Mouse (Mus musculus) urinary bladder, postnatal 36 days (tissue): ENCODE results near the gene Ugt1a9.
"Not testable (repeated sequence)": the region's sequence is repeated elsewhere in the genome, so short reads cannot be mapped to it uniquely, and the experiment has no call there.

Source experiments
- DNase-seq, 2 experiments: peaks; one replicate each; pipeline ENCODE4 v3.0.0; 2022; ENCODE audit warnings: low spot score in 2 of 2, mixed read lengths in 1 of 2

Ugt1a9 gene

DNA sequence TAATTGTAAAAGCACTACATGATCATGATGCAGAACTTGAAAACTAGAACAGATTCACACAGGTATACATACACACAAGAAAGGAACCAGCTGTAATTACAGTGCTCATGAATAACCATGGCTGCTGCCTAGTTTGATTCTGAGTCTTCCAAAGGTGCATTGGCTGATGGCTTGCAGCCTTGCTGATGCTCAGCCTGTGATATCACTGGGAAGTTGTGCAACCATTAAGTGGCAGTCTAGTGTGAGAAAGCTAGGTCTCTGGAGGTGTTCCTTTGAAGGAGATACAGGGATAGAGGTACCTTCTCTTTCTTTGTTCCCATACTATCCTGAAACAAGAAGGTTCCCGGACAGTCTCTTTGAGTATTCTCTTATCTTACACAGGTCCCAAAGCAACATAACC is 148.5 kb downstream of the Ugt1a9 start:
- DNase-seq = no peak

DNA sequence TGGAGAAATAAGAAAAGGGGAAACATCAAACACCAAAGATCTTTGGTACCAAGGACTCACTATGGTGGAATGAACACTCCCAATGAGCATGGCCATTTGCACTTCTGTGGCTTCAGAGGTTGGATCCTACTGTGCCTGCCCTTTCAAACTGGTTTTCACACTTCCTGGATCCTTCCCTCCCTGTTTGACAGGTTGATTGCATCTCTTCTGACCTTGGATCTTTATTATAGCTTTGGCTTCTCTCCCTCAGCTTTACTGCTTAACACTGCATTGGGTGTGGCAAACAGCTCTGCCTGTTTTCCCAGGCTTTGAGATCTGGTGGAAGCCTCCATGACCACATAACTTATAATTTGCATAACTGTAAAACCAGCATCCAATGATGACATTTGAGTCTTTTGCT is 149.7 kb downstream of the Ugt1a9 start:
- no peak for DNase-seq

DNA sequence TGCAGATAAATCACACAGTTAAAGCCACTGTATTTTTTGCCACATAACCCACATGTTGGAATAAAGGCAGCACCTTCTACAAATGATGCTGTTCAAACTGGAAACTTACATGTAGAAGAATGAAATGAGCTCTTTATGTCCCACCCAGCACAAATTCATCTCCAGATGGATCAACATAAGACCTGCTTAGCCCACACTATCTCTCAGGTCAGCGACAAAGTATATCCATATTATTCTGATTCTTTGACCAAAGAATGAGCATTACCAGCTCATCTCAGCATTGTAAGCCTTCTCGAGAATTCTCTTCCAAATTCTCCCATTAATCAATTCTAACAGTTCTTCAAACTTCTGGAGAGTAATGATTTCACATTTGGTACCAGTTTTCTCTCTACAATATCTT is 151.6 kb downstream of the Ugt1a9 start:
- no peak for DNase-seq

DNA sequence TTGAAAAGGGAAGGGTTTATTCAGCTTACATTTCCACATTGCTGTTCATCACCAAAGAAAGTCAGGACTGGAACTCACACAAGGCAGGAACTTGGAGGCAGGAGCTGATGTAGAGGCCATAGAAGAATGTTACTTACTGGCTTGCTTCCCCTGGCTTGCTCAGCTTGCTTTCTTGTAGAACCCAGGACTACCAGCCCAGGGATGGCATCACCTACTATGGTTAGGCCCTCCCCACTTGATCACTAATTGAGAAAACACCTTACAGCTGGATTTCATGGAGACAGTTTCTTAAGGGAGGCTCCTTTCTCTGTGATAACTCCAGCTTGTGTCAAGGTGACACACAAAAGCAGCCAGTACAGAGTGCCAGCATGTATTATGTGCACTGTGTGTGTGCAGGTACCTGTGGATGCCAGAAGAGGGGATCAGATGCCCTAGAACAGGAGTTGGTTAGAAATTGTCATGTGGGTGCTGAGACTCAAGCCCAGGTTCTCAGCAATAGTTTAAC is 152.5 kb downstream of the Ugt1a9 start:
- not testable (repeated sequence) for DNase-seq

DNA sequence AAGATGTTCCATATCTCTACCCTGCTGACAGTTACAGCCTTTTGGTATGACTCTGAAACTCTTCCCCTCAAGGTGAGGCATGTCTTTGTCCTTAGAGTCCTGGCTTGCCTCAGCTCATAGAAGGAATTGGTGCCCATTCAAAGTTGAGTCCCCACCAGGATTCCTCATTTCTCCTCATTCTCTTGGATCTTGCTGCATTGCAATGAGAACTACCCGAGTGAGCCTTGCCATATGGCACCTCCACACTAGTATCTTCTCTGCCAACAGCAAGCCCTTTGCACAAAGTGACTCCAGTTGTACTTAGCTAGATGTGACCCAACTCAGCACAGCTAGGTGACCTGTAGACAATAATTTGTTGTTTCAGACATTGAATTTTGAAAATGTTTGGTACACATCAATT is 153.0 kb downstream of the Ugt1a9 start:
- no peak for DNase-seq

DNA sequence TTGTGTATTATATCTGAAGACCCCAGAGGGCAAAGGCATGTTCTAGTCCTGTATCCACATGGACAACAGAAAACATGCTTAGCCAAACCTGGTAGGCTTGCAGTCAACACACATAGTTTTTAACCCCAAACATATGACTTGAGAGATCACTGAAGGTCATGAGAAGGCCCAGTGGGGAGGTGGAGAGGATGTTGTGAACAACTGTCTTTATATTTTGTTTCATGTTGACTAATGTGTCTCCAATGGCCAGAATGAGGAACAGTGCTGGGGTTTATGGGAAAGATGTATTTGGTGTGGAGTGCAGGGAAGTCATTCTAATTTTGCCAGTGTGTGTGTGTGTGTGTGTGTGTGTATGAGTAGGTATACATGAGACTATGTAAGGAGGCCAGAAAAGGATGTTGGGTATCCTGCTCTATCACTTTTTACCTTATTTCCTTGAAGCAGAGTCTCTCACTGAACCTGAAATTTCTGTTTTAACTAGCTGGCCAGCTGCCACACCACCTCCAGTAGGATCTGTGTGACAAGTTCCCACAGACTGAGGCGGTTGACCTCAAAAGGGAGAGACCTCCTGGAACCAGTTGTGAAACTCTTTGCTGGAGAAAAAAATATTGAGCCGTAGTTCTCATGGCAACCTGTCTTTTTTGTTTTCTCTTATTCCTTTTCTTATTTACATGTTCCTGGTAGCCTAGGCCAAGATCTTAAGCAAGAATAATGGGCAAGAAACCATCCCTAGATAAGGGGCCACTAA is 153.6 kb downstream of the Ugt1a9 start:
- DNase-seq = peak in 1 of 2 experiments; percentile 86

DNA sequence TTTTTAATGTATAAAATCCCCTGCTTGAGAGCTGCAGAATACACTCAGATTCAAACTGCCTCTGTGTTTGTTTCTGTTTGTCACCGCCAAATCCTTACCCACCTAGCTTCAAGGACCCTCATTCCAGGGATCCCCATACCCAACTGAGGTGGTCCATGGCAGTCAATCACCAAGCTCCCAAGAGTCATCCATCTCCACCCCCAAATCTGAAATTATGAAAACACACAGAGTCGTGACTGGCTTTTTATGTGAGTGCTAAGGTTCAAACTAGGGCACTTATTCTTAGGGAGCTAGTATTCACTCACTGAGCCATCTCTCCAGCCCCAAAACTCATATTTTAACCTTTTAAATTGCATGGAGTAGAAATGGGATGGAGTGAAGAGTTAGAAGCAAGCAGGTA is 154.7 kb downstream of the Ugt1a9 start:
- not testable (repeated sequence) for DNase-seq

DNA sequence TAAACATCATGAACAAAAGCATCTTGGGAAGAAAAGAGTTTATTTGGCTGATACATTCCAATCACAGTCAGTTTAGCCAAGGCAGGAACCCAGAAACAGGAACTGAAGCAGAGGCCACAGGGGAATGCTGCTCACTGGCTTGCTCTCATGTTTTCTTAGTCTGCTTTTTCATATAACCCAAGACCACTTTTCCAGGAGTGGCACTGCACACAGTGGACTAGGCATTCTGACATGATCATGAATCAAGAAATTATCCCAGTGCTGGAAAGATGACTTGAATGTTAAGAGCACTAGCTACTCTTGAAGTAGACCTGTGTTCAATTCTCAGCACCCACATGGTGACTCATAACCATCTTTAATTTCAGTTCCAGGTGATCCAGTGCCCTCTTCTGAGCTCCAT is 155.1 kb downstream of the Ugt1a9 start:
- DNase-seq = no peak

DNA sequence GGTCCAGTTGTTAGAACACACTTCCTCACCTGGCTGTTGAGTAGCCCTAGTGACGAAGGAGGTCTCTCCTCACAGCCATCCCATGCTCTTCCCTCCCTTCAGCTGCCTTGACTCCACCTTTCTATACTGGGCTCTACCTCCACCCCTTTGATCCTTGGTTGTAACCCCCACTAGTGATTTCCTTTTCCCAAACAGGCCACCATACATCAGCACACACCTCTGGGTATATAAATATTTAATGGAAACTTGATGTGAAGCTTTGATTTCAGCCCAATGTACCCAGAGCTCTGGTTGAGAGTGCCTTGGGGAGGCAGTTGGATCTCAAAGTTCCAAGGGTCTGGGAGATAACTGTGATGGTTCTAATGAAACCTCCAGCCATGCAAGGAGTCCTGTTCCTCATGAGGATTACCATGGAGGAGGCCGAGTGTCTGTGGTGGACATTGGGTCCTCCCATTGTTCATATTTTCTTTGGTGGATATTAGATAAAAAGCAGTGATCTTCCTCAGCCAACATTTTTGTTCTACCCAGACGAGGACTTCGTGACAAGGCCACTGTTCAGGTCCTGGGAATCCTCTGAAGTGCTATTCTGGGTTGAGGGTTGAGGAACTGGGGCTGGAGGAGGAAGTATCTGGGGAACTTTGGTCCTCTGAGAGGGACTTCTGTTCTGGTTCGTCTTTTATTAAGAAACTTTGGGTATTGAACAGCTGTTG is 156.2 kb downstream of the Ugt1a9 start, which contains the start of gene Mroh2a:
TSS of gene Mroh2a (plus strand) at position 317 of the 710 bp plus-strand sequence.
- DNase-seq = no peak

DNA sequence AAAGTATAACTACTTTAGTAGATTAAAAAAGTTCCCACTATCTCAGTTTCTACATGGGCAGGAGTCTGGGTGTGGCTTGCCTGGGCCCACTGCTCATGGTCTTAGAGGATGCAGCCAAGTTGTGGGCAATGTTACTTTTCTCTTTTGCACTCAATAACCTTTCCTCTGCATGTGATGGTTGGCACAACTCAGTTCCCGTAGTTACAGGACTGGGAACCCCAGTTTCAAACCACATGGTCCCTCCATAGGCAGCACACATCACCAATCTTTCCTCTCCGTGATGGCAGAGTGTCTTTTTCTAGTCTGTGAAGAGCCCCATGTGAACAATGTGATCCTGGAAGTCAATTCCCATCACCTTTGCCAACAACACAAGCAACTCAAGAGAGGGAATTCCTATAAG is 156.9 kb downstream of the Ugt1a9 start:
- DNase-seq = no peak

DNA sequence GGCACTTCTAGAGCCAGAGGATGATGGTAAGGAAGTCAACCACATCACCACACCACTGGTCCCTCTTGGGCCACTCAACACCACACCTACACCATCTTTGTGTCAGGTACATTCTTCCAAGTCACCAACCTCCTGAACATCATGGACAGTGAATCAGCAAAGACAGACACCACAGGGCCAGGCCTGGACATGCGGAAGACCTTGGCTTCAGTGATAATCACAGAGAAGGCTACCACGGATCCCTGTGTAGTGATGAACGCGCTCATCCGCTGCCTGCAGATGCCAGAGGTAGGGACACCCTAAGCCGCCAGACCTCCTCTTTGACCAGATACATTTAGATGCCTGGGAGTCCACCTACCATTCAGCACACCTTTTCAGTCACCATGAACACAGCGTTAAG is 157.5 kb downstream of the Ugt1a9 start:
- DNase-seq = no peak

DNA sequence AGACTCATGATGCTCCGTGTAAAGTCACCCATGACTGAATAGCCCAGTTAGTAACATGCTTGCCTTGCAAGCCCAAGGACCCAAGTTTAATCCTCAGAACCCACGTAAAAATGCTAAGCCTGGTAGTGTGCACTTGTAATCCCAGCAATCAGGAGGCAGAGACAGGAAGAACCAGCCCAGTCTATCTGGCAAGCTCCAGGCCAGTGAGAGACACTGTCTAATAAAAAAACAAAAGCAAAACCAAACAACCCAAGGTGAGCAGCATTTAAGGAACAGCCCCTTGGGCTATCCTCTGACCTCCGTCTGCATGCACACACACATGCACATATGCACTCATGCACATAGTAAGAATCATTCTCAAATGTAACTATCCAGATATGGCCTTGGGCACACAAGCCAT is 159.0 kb downstream of the Ugt1a9 start:
- DNase-seq = no peak

DNA sequence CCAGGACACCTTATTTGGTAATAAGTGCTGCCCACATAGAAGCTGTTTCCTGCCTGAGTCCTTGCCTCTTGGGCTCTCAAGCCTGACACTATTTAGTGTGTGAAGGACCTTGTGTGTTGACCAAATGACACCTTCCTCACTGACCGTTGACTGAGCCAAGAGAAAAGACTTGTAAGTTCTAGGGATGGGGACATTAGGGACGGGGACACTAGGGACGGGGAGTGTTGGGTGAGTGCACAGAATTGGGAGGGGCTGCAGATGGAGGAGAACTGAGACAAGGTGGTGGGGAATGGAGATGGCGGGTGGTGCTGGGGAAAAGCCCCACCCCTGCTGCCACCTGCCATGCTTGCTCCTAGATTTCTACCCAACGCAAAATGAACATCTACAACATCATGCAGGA is 159.4 kb downstream of the Ugt1a9 start:
- no peak for DNase-seq

DNA sequence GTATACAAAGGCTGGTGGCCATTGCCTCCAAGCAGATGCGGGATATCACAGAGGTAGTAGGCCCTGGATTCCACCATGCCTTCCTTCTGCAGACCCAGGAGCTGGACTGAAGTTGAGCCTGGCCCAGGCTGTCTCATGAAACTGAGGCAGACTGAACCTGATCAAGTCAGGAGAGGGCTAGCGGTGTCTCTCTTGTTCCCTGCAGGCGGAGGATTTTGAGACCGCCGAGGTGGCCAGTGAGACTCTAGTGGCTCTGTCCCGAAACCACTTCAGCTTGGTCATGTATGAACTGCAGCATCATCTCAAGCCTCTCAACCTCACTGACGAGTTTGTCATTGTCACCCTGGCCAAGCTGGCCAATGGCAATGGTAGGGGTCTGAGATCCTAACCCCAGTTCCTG is 159.8 kb downstream of the Ugt1a9 start:
- DNase-seq = no peak

DNA sequence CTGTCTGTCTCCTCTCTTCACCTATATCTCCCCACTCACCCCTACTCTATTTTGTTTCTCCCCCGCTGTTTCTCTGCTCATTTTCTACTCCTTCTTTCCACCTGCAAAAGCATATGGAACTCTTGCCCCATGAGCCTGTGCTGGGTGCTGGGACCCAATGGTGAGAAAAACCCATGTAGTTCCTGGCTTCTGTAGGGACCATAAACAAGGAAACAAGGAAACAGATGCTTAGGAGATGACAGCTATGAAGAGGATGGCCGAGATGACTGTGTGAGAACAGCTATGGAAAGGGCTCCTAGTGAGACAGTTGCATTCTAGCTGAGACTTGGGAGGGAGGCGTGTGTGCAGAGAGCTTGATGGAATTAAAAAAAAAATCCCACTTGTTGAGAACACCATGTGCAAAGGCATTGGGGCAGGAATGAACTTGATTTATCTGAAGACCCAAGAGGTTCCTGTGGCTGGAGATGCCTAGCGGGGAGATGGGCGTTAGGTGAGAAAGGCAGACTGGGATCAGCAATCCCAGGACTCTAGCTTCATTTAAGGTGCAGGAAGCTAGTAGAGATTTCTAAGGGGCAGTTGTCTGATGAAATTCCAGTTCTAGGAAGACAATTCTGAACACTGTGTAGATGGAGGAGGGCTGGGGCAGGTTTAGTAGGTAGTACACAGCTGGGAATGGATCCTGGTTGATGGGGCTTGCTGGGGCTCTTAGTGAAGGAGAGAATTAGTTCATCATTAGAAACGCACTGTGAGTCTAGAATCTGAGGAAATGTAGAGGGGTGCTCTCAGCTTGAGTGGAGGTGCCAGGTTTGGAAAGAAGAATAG is 160.6 kb downstream of the Ugt1a9 start:
- DNase-seq = no peak

DNA sequence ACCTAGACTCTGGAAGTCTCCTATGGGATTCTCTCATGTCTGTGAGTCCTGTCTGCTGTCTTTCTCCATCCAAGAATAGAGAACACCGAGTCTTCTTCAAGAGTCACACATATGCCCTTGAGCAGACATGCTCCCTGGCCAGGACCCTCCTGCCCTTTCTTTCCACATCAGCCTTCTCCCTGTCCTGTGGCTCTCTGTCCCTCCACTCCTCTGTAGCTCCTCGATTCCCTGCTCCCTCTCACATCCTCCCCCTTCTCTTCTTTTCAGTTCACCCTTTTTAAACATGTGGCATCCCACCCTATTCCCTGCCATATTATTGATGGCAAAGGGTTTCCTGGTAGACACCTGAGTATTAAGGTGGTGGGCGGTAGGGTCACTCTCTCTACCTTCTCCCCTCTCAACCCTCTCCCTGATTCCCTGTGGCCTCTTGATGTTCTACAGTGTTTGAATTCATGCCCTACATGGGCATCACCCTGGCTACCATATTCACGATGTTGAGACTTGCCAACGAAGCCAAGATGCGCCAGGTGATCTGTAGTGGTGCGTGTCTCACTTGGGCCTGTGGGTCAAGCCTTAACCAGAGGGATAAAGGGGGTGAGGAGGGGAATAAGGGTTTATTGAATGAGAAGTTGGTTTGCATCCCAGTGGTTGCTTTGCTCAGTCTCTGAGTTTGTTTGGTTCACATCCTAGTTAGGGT is 161.4 kb downstream of the Ugt1a9 start:
- DNase-seq = no peak

DNA sequence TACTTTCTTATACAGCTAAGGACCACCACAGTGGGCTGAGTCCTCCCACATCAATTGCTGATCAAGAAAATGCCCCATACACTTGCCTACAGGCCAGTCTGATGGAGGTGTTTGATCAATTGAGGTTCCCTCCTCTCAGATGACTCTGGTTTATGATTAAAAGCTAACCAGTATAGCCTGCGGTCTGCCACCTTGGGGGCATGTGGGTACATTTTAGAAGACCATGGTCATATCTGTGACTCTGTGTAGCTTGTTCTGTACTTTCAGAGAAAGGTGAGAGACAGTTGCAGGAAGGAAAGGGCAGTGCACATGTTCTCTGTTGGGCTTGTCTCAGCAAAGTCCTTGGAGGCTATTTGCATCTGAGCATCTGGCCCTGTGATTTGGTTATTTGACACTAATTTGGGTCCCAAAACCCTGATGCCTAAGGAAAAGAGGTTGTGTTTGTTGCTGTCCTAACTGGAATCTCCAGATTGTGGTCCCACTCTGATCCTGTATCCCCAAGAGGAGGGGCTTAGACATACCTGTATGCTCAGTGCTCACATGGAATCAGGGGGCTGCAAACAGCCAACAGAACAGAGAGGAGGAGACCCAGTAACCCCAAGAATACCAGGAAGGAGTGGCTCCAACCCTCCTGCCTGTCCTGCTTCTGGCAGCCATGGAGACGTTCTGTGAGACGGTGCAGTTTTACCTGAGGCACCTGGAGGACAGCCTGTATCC is 162.2 kb downstream of the Ugt1a9 start:
- no peak for DNase-seq

DNA sequence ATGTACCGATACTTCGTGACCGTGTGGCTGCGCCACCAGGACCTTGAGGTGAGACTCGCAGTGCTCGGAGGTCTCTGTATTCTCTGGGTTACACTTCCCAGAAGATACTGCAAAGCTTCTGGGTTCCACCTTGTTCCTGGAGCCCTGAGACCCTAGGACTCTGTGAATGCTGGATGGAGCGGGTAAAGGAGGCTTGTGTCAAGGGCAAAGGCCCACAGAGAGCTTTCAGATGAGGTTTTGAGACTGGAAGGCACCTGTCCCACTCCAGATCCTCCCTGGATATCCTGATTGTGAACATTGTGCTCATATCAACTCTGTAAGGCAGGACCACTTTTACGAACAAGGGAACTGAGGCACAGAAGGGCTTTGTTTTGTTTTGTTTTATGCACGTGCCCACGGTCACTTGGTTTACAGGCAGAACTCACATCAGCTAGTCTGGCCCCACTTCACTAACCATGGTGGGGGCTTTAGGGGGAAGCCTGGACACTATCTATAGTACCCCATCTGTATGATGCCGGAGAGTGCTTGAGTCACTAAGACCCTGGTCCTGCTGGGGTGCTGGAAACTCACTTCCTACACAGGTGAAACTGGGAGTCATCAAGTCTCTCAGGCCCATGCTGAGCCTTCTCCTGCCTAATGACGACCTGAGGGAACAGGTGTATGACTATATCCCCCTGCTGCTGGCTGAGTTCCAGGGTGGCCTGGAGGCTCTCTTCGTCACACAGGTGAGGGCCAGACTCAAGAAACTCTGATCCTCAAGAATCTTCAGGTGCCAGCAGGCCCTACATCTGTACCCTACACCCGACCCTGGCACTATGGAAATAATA is 163.0 kb downstream of the Ugt1a9 start:
- DNase-seq = peak in 1 of 2 experiments; percentile 8

DNA sequence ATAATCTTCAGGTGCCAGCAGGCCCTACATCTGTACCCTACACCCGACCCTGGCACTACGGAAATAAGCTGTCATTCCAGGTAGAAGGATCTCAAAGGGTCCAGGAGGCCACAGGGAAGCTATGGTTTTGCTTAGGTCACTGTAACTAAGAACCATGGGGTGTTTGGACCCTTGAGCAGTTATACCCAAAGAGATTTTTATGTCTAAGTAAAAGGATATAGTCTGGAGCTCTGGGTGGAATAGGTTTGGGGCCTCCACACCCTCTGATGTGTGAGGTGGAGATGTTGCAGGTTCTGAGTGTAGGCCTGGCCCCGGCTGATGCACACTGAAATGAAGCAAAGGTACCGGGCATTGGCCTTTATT is 163.6 kb downstream of the Ugt1a9 start:
- no peak for DNase-seq

DNA sequence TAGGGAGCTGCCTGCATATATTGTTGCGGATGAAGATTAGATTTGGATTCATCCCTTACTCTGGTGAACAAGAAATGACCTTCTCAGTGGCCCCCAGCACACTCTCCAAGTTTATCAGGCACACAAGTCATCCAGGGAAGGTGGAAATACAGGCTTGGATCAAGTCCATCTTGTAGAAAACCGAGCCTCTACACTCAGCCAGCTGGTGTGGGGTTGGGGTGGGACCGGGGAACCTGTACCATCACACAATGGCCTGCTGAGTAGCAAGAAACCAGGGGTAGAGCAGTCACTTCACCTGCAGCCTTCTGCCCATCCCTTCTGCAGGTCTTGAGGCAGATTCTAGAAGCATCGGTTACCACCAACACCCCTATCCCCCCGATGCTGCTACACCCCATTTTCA is 164.0 kb downstream of the Ugt1a9 start:
- no peak for DNase-seq
